In genomic region chr7:29155196-29155837, GRCm38 (mm10) we compare ENCODE assay signal across 8 mouse cellular contexts. TPM values are rescaled to one million over a fixed set of nuclear protein-coding genes. Genes with fewer than 3 reads are reported as not detected.
DNase-seq lines count a peak whose midpoint lies in the region; ATAC-seq lines count a peak whose summit lies in the region.

No protein-coding gene starts in this region.

- H3K9me3 ChIP-seq in megakaryocyte, embryonic 14.5 days = peaks cover 5% of the 10 kb centered on the region; the same call in 1 of the 2 replicates

- peak; percentile 86 to 90 for DNase-seq in adrenal gland, adult 18-20 months (ENCODE audit: low spot score in 2 of 2)
- DNase-seq in embryo, embryonic 10 days (ENCODE audit: low spot score) = peak; percentile 89
- DNase-seq in gastrocnemius, postnatal 10 days = peak; percentile 91
- peak; percentile 76 to 86 for DNase-seq in left cerebral cortex, adult 9 months (ENCODE audit: low spot score in 2 of 2)
- peak; percentile 90 for DNase-seq in right cerebral cortex, postnatal 25 days
- DNase-seq in urinary bladder, postnatal 4 days (ENCODE audit: low spot score in 2 of 2) = peak; percentile 78 to 90

- H3K36me3 ChIP-seq in megakaryocyte, embryonic 14.5 days (replicated peaks; ENCODE audit: low read length) = peaks cover 45% of the 10 kb centered on the region

- peak overlapping the region; percentile 100 for H3K4me3 ChIP-seq in megakaryocyte, embryonic 14.5 days (replicated peaks)

- peak; percentile 67 for ATAC-seq in inflammation-experienced regulatory T-cells, adult 6 months

- peaks cover 36% of the 10 kb centered on the region for H3K4me1 ChIP-seq in megakaryocyte, embryonic 14.5 days

- peaks cover 8% of the 10 kb centered on the region for H3K27me3 ChIP-seq in megakaryocyte, embryonic 14.5 days (replicated peaks)

RNA-seq across cellular contexts. Expression of gene Fam98c, which starts 0.7 kb away (rescaled TPM):
- total RNA-seq in adrenal gland, adult 18-20 months (2021) = 1 to 10 TPM; 9.1 to 9.8 TPM
- total RNA-seq in gastrocnemius, postnatal 10 days (2021) = 10 to 100 TPM; 11.7 to 12.5 TPM
- 10 to 100 TPM in 2 of 3 experiments, 1 to 10 TPM in 1; 6.5 to 11.3 (median 11.3) TPM for polyA plus RNA-seq in inflammation-experienced regulatory T-cells, adult 6 months (2017; shearing (Covaris generic))
- polyA plus RNA-seq in megakaryocyte, embryonic 14.5 days (2012; ENCODE audit: insufficient read depth, low replicate concordance) = 75.5 and 135 TPM in 2 replicates

RNA-seq across cellular contexts. Expression of gene Ggn, which starts 14.7 kb away (rescaled TPM):
- total RNA-seq in adrenal gland, adult 18-20 months (2021) = under 1 TPM; 0.64 to 0.83 TPM
- total RNA-seq in gastrocnemius, postnatal 10 days (2021) = under 1 TPM; 0.32 to 0.35 TPM
- polyA plus RNA-seq in inflammation-experienced regulatory T-cells, adult 6 months (2017; shearing (Covaris generic)) = not detected
- 16.0 and 26.1 TPM in 2 replicates for polyA plus RNA-seq in megakaryocyte, embryonic 14.5 days (2012; ENCODE audit: insufficient read depth, low replicate concordance)

RNA-seq across cellular contexts. Expression of gene Spred3, which starts 14.9 kb away (rescaled TPM):
- total RNA-seq in adrenal gland, adult 18-20 months (2021) = 1 to 10 TPM; 5.3 to 7.0 TPM
- total RNA-seq in gastrocnemius, postnatal 10 days (2021) = 1 to 10 TPM; 1.9 to 2.4 TPM
- polyA plus RNA-seq in inflammation-experienced regulatory T-cells, adult 6 months (2017; shearing (Covaris generic)) = under 1 TPM; 0.18 to 0.46 (median 0.46) TPM
- 5.9 and 7.0 TPM in 2 replicates for polyA plus RNA-seq in megakaryocyte, embryonic 14.5 days (2012; ENCODE audit: insufficient read depth, low replicate concordance)

RNA-seq across cellular contexts. Expression of gene Rasgrp4, which starts 20.7 kb away (rescaled TPM):
- 1 to 10 TPM; 1.4 to 1.9 TPM for total RNA-seq in adrenal gland, adult 18-20 months (2021)
- total RNA-seq in gastrocnemius, postnatal 10 days (2021) = 1 to 10 TPM in 1 of 2 experiments, under 1 TPM in 1; 0.86 to 1.4 TPM
- polyA plus RNA-seq in inflammation-experienced regulatory T-cells, adult 6 months (2017; shearing (Covaris generic)) = 1 to 10 TPM in 1 of 3 experiments, under 1 TPM in 2; 0.45 to 1.1 (median 0.95) TPM
- 1.9 and 7.5 TPM in 2 replicates for polyA plus RNA-seq in megakaryocyte, embryonic 14.5 days (2012; ENCODE audit: insufficient read depth, low replicate concordance)

RNA-seq across cellular contexts. Expression of gene Psmd8, which starts 25.2 kb away (rescaled TPM):
- total RNA-seq in adrenal gland, adult 18-20 months (2021) = 100 to 1,000 TPM; 180 to 223 TPM
- 100 to 1,000 TPM; 184 to 185 TPM for total RNA-seq in gastrocnemius, postnatal 10 days (2021)
- 100 to 1,000 TPM; 174 to 249 (median 197) TPM for polyA plus RNA-seq in inflammation-experienced regulatory T-cells, adult 6 months (2017; shearing (Covaris generic))
- 131 and 177 TPM in 2 replicates for polyA plus RNA-seq in megakaryocyte, embryonic 14.5 days (2012; ENCODE audit: insufficient read depth, low replicate concordance)

Comparison
In these comparisons a context has a peak if more than half of its experiments do, and no peak if none do; other contexts are left out.
1. Peak in every context shown above with its lines: DNase-seq, ATAC-seq and H3K4me3 ChIP-seq.